Mouse (Mus musculus) G1E-ER4 (cell line): Measurements from ENCODE around the gene Oas1h. TPM values are rescaled to one million over a fixed set of nuclear protein-coding genes. Genes with fewer than 3 reads are reported as not detected.
"Not testable (repeated sequence)": the region's sequence is repeated elsewhere in the genome, so short reads cannot be mapped to it uniquely, and the experiment has no call there.

Experiments used
- GATA1 ChIP-seq: IDR thresholded peaks from one replicate; pipeline ENCODE4 v1.8.0; 2012; ENCODE audit warnings: low read length, inconsistent platforms
- polyA plus RNA-seq: library from polyadenylated mRNA; stranded (reverse); fragments of >175 nt; gene quantifications from 2 replicates; pipeline ENCODE4 v1.2.3, GENCODE M21; 2012

The Oas1h gene
- polyA plus RNA-seq, 1 experiment: not detected

DNA sequence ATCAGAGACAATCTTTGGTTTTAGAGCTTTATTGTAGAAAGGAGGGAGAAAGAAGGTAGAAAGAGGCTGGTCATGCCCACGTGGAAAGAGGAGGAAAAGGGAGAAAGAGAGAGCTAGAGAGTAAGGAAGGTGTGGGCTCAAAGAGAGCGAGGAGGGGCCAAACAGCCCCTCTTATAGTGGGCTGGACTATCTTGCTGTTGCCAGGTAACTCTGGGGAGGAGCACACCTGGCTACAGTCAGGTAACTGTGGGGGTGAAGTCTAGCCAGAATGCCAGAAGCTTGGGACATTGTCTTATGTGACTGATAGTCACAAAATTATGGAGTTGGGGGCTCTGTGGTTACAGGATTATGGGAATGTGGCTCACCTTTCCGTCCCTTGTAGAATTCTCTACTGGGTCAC lies 8.9 kb downstream of the Oas1h start:
- no peak for TF ChIP-seq GATA1

DNA sequence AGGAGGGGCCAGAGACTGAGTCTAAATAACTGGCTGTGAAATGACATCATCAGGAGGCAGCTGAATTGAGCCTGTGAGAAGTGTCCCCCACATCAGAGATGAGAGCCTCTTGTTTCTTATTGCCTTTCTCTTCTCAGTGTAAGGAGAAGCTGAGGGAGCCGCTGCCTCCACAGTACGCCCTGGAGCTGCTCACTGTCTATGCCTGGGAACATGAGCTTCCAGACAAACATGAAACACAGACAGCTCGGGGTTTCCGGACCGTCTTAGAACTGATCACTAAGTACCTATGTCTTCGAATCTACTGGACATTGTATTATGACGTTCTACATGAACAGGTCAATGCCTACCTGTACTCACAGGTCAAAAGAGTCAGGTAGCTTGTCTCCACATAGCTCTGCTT lies 9.6 kb downstream of the Oas1h start:
- TF ChIP-seq GATA1: no peak

DNA sequence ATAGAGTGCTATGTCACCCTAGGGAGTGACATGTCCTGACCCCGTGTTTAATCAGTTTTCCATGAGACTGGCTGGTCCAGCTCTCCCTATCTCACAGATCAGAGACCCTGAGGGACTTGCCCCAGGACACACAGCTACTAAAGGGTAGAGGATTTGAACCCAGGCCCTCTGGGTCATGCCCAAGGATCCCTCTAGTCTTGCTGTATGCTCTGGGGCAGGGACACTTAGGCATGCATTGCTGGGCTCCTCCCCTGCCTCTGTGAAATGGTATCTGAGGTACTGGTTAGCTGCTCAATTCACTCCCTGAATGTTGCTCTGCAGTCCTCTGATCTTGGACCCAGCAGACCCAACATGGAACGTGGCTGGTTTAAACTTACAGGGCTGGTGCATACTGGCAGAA lies 10.2 kb downstream of the Oas1h start:
- TF ChIP-seq GATA1: no peak

DNA sequence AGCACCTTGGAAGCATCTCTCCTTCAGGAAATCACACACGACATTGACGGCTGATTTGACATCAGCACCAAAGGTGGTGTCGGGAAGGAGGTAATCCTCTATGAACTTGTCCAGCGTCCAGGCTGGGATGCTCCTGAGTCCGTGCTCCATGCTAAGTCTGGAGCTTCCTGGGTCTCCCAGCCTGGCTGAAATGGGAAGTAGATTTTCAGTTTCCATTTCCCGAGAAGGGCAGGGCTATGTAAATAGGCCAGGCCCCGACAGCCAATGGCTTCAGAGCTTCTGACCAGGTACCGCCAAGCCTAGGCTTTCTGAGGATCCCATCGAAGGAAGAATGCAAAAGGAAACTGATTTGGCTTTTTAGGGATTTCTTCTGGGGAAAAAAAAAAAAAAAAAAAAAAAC lies 26.2 kb downstream of the Oas1h start, which contains the start of gene Oas1g:
Oas1g (minus strand) TSS at position 201 of the 400 bp plus-strand sequence.
- not testable (repeated sequence) for TF ChIP-seq GATA1

DNA sequence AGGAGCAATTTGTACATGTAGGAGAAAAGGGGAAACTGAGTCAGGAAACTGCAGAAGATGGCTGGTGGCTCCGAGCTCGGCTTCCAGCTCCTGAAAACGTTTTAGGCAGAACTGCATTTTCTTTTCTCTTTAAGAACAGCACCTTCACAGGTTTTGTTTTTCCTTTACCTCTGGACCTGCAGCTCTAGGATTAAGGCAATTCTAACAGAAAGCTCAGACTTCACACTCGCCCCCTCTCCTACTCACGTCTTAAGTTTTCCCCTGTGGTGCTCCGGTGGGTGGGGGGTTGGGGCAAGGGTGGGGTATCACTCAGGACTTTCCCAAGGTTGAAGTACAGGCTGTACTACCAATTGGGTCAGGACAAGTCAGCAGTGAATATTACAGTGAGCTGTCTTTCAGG lies 26.6 kb downstream of the Oas1h start:
- no peak for TF ChIP-seq GATA1

DNA sequence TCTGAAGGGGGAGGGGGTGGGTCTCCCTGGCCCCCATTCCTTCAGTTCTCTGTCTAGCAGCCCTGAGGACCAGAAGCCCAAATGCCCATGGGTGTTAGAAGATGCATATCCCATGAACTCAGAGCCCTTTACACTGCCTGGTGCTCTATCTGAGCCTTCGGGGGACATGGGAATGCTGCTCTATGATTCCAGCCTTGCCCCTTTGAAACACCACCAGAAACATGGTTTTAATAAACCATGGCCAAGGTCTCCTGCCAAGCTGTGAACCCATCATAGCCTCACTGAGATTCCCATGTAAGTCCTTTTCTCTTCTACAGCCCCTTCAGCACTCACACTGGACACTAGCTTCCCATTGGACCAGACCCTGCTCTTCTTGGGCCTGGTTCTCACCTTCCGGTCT lies 28.8 kb downstream of the Oas1h start:
- no peak for TF ChIP-seq GATA1

DNA sequence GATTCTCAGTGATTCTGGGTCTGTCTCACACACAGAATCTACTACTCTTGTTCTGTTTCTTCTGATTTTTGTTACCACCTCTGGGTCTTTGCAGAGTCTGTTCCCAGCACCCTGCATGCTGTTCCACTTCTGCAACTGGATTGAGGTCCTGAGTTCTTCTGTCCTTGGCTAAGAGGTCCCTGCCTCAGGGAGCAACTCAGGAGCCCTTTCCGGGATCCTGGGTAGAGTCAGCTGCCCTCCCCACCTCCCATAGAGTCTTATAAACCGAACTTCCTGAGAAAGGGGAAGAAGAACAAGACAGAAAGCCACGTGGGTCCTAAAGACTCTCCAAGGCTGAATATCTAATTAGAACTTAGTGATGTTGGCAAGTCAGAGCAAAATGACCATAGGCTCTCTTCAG lies 29.8 kb downstream of the Oas1h start:
- no peak for TF ChIP-seq GATA1

DNA sequence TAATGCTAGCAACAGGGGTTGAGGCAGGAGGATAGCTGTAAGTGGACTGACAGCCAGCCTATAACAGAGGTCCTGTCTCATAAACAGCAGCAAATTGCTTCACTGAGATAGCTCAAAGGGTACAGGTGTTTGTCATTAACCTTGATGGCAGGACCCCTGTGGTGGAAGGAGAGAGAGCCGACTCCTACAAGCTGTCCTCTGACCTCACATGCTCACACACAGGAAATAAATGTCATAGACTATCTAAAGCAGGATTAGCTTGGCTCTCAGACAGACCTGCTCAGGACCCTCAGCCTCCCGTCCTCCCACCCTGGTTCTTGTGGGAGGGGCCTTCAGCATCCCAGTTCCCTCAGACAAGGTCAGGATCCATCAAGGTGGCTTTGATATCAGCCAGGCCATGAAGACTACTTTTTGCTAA lies 31.0 kb downstream of the Oas1h start:
- TF ChIP-seq GATA1: no peak

DNA sequence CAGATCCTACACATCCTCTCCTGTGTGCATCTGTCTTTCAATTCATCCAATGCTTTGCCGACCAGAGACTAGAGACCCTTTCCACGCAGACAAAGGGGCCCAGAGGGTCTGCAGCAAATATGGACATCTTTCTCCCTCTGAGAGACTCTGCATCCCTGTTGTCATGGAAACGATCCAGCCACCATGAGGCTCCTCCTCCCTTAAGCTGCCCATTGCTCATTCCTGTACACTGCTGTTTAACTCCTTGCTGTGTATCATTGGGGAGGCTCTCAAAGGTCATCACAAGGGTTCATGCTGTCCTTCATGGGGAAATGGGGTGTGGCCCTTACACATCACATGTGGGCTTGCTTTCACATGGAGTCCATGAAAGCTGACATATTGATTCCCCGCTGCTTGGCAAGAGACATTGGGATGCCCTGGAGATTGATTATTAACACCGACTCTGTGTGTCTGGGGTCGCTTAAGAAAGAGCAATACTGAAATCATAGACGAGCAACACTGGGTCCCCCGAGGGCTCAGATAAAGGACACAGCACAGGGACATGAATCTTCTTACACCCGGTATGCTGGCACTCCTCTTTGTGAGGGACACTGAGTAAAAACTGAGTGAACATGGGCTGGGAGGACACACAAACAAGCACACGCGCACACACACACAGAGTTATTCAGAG lies 34.1 kb downstream of the Oas1h start:
- TF ChIP-seq GATA1: no peak

DNA sequence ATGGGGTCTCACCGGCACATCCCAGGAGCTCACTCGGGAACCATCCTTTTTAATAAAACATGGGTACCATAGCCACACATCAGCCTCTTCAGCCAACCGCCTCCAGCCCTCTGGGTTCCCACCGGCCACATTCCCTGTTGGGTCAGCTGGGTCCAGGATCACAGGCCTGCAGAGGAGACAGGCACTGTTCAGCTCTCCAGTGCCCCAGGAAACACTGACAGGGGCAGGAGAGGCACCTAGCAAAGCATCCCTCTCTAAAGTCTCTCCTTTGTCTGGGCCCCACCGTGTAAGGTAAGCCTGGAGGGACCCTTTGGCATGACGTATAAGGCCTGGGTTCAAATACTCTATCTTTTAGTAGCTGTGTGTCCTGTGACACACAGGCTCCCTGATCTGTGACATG lies 37.1 kb downstream of the Oas1h start:
- TF ChIP-seq GATA1: no peak

DNA sequence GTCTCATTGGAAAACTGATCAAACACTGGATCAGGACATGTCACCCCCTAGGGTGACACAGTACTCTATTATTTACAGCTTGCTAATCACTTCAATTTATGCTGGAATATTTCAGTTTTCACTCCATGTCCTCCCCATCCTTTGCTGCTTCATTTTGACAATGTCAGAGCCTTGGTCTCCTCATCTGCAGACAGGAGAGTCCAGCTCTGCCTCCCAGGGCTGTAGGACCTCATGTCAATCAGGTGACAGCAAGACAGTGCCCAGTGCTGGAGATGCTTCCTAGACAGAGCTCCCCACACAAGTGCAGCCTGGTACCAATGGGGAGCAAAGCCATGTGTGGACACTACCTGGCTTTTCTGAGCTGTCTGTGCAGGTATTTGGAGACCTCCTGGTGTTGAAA lies 37.5 kb downstream of the Oas1h start:
- no peak for TF ChIP-seq GATA1

DNA sequence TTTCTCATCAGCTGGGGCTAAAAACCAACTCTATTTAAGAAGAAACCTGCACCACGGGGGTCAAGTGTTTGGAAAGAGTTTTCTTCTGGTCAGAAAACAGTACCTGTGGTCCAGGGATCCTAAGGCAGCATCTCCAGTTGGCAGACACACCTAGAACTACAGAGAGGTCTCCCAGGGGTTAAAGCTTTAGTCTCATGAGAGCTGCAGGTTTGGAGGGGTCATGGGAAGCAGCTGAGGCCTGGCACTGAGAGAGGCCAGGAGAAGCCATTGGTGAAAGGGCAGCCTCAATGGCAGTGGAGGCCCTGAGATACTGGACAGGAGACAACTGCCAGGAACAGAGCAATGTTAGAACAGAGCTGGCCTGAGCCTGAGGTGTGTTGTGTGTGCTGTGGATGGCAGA lies 39.4 kb downstream of the Oas1h start:
- no peak for TF ChIP-seq GATA1

DNA sequence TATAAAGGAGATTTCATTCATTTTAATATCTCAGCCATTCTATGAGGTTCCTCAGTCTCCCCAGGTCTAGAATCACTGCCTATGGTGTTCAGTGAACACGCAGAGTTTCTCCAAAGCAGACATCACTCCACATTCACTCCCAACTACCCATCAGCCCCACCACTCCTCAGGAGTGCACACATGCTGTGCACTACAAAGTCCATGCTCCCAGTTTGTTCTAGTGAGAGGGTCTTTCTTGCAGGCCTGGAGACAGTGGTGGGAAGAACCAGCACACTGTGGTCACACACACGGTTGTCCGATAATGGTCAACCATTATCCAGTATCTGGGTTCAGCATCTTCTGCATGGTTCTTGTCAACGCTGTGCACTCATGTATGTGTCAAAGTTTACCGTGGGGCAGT lies 40.8 kb downstream of the Oas1h start:
- no peak for TF ChIP-seq GATA1

DNA sequence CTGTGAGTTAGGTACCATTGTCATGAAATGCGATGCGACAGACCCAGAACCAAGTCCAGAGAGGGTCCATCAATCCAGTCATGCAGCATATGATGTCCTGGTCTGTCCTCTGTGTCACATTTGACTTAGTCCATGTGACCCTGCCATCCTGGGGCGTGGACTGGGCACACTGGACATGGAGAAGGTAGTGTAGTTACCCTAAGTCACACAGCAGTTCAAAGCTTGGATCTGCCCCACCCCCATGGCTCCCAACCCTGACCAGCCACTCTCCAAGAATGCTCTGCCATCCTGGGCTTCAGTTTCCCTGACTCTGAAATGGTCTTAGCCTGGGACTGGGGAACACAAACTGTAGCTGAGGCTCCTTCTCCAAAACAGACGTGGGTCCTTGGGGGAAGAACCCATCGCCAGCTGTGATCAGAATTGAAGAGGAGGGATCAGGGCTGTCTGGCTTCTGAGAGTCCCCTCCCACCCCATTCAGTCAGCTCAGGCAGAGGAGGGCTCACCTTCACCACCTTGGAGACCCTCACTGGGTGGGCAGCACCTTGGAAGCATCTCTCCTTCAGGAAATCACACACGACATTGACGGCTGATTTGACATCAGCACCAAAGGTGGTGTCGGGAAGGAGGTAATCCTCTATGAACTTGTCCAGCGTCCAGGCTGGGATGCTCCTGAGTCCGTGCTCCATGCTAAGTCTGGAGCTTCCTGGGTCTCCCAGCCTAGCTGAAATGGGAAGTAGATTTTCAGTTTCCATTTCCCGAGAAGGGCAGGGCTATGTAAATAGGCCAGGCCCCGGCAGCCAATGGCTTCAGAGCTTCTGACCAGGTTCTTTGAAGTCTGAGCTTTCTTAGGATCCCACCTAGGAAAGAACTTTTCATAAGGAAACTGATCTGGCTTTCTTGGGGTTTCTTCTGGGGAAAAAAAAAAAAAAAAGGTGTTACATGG lies 45.8 kb downstream of the Oas1h start, which contains the start of gene Oas1a:
Oas1a (minus strand) TSS at position 731 of the 943 bp plus-strand sequence.
- not testable (repeated sequence) for TF ChIP-seq GATA1

DNA sequence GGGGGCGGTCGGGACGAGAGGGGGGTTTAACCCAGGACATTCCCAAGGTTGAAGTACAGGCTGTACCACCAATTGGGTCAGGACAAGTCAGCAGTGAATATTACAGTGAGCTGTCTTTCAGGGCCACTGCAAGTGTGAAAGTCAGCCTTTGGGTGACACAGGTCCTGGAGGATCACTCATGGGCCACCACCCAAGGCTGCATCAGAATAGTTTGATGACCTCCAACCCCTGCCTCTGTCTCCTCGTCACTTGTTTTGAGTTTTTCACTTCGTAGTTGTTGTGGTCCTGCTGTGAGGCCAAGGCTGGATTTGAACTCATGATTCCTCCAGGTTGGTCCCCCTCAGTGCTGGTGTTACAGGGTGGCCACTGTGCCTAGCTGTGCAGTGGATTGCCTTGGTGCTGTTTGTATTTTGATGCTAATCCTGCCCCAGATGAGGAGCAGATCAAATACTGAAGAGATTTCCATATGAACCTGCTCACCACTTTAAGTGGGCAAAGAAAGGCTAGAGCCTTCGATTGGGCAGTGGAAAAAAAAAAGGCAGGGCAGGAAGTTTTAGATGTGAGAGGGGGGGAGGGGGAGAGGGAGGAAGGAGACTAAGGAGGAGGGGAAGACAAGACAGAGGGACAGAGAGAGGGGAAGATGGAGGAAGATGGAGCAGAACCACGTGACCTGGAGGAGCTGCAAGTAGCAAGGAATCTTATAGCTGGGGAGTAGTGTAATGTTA lies 47.1 kb downstream of the Oas1h start:
- TF ChIP-seq GATA1: no peak

DNA sequence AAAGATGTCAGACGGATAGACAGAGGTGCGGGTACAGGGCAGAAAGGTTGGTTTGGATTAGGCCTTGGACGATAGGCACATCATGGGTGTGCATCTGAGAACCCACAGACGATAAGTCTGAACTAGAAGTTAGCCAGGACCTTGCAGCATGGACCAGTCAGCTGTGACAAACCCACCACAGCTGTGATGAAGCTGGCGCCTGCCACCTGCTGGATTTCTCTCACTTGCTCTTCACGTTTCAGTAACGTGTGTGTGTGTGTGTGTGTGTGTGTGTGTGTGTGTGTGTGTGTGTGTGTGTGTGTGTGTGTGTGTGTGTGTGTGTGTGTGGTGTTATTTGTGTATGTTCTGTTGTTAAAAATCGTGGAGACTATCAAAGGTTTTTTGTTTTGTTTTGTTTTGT lies 53.0 kb downstream of the Oas1h start, which contains the start of gene Oas1d:
Oas1d (plus strand) TSS at position 333 of the 400 bp plus-strand sequence.
- not testable (repeated sequence) for TF ChIP-seq GATA1

DNA sequence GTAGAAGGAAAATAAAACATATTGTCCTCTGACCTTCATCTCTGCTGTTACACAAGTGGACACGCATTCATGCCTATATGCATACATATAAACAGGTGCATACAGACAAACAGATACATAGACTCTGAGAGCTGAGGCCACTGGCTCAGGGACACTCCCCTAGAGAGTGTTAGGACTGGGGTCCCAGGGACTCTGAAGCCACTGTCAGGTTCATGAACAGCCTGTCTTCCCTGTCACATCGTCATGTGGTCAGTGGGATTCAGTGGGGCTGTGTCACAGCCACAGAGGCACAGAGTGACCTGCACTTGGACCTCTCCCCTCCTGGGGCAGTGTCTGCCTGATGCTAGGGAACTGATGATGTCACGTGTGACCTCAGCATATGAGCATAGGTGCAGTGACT lies 59.1 kb downstream of the Oas1h start:
- TF ChIP-seq GATA1: no peak

Other genes starting within 250 kb of the Oas1h start
- 49.2 and 58.5 TPM in 2 replicates for gene Rita1, start 248.8 kb upstream of the Oas1h start, polyA plus RNA-seq
- gene Ddx54, start 248.7 kb upstream of the Oas1h start, polyA plus RNA-seq: 108 and 126 TPM in 2 replicates
- not detected in 2 replicates for gene Cfap73, start 227.2 kb upstream of the Oas1h start, polyA plus RNA-seq
- gene Rasal1, start 212.6 kb upstream of the Oas1h start, polyA plus RNA-seq: 6.4 and 8.1 TPM in 2 replicates
- gene Dtx1, start 149.5 kb upstream of the Oas1h start, polyA plus RNA-seq: 0.10 and 0.19 TPM in 2 replicates
- gene Oas2, start 111.6 kb upstream of the Oas1h start, polyA plus RNA-seq: 0.03 TPM in 1 of 2 replicates, not detected in the other
- gene Oas3, start 83.8 kb upstream of the Oas1h start, polyA plus RNA-seq: 0.12 and 0.22 TPM in 2 replicates
- gene Oas1e, start 65.9 kb upstream of the Oas1h start, polyA plus RNA-seq: not detected in 2 replicates
- gene Oas1c, start 48.9 kb upstream of the Oas1h start, polyA plus RNA-seq: 0.09 and 0.18 TPM in 2 replicates
- not detected in 2 replicates for gene Oas1f, start 14.1 kb upstream of the Oas1h start, polyA plus RNA-seq
- gene Oas1g, start 26.2 kb downstream of the Oas1h start, polyA plus RNA-seq: not detected in 2 replicates
- 0.25 and 0.28 TPM in 2 replicates for gene Oas1a, start 46.1 kb downstream of the Oas1h start, polyA plus RNA-seq
- not detected in 2 replicates for gene Oas1d, start 53.1 kb downstream of the Oas1h start, polyA plus RNA-seq
- not detected in 2 replicates for gene Rph3a, start 148.7 kb downstream of the Oas1h start, polyA plus RNA-seq